Comparison of ENCODE assay signal across 8 mouse cellular contexts in the genomic region with DNA sequence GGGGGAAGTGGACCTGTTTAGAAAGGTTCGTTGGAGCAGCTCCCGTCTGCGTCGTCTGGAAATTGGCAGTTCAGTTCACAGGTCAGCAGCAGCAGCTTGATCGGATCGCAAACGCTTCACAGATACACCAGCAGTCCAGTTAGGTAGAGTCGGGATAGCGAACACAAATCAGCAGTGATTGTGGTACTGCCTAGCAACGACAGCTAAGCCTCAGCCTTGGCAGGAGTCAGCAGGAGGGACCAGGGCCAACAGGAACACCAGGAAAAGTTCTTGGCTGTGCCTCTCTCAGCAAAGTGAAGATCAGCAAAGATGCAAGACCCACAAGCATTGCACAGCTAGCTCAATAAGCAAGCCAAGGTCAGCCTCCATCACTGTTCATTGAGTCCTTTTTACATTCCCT.
DNase-seq lines count a peak whose midpoint lies in the region; ATAC-seq lines count a peak whose summit lies in the region.

No protein-coding gene starts in this region.

- H3K27ac ChIP-seq in kidney, embryonic 14.5 days (ENCODE audit: low read depth, low read length), result no peak overlapping the region

- ATAC-seq in kidney, embryonic 14.5 days (ENCODE audit: low FRiP score, low TSS enrichment), result no peak
- ATAC-seq in erythroblast, adult 5-6 weeks (replicated peaks; ENCODE audit: low FRiP score, poor library complexity, severe bottlenecking), result no peak

- peaks cover 32% of the 10 kb centered on the region for H3K4me1 ChIP-seq in kidney, embryonic 14.5 days (ENCODE audit: control insufficient read depth, insufficient read depth, low read length)

- H3K27me3 ChIP-seq in kidney, embryonic 14.5 days (ENCODE audit: control insufficient read depth, insufficient read depth, low read length), result no peaks in the 10 kb centered on the region

- peak; percentile 16 for DNase-seq in kidney, adult 11 months
- peak; percentile 10 to 33 for DNase-seq in cerebellum, postnatal 25 days
- peak; percentile 65 for DNase-seq in heart, postnatal 25 days (ENCODE audit: low spot score)
- peak; percentile 51 to 73 for DNase-seq in left cerebral cortex, postnatal 10 days (ENCODE audit: extremely low spot score in 1 of 2, low spot score in 2 of 2)
- peak; percentile 53 for DNase-seq in right cerebral cortex, adult 18-20 months
- DNase-seq in natural killer cell, adult 2 months (ENCODE audit: low spot score in 2 of 2), result no peak

- no peak overlapping the region for H3K4me3 ChIP-seq in kidney, embryonic 14.5 days (ENCODE audit: low read length)

- H3K9me3 ChIP-seq in kidney, embryonic 14.5 days (ENCODE audit: control insufficient read depth, low read length), result no peaks in the 10 kb centered on the region

- H3K4me2 ChIP-seq in kidney, embryonic 14.5 days (replicated peaks; ENCODE audit: low read depth, low read length), result no peak overlapping the region

- peaks cover 2% of the 10 kb centered on the region; the same call in 1 of the 2 replicates for H3K36me3 ChIP-seq in kidney, embryonic 14.5 days (ENCODE audit: control insufficient read depth, insufficient read depth, low read length)

- H3K9ac ChIP-seq in kidney, embryonic 14.5 days (ENCODE audit: low read depth, low read length), result no peak overlapping the region

- 51% methylated on average over 10 of the region's 10 CpGs for WGBS in kidney, embryonic 14.5 days

- intact Hi-C loops in heart, postnatal 25 days (cut with DNase I), result loop anchor here (2.0 to 5.0 kb wide), 2 partner anchors 25 to 40 kb away; no protein-coding TSS in a partner anchor
- intact Hi-C loops in left cerebral cortex, postnatal 10 days (cut with DNase I), result no loop called here

Comparison
In these comparisons a context has a peak if more than half of its experiments do, and no peak if none do; other contexts are left out.
1. DNase-seq: peak in kidney, adult 11 months (single experiment), cerebellum, postnatal 25 days (2 of 2), heart, postnatal 25 days (single experiment), left cerebral cortex, postnatal 10 days (2 of 2) and right cerebral cortex, adult 18-20 months (single experiment); none in natural killer cell, adult 2 months (0 of 2).